Mouse (Mus musculus) layer of hippocampus, postnatal 10 days (tissue): Measurements from ENCODE around the gene Gm14085. TPM values are rescaled to one million over a fixed set of nuclear protein-coding genes. Genes with fewer than 3 reads are reported as not detected.

Experiments
- DNase-seq, 2 experiments: peaks; one replicate each; pipeline ENCODE4 v3.0.0; 2021; ENCODE audit warnings: low spot score in 2 of 2
- total RNA-seq, 2 experiments: library from RNA; stranded (reverse); gene quantifications; 2 replicates each; pipeline ENCODE4 v1.2.3; 2021

Gm14085 gene
- total RNA-seq, 2 experiments from 2014 or later = not detected

GRCm38 (mm10) chr2:122558317-122558716 lies 73.6 kb downstream of the Gm14085 start:
- DNase-seq = peak; percentile 61 to 76

- DNase-seq = no peak
These were observed 76.5 kb downstream of the Gm14085 start for GRCm38 (mm10) chr2:122561221-122561620.

- DNase-seq = no peak
These were observed 77.5 kb downstream of the Gm14085 start for GRCm38 (mm10) chr2:122562251-122562650.

GRCm38 (mm10) chr2:122569439-122569838 lies 84.7 kb downstream of the Gm14085 start:
- peak; percentile 71 to 74 for DNase-seq

GRCm38 (mm10) chr2:122570430-122570829 lies 85.7 kb downstream of the Gm14085 start:
- DNase-seq = no peak

GRCm38 (mm10) chr2:122571326-122571725 lies 86.6 kb downstream of the Gm14085 start:
- DNase-seq = no peak

- DNase-seq = no peak
These were observed 87.7 kb downstream of the Gm14085 start for GRCm38 (mm10) chr2:122572438-122572837.

- DNase-seq = no peak
These were observed 90.7 kb downstream of the Gm14085 start for GRCm38 (mm10) chr2:122575470-122575869.

- DNase-seq = no peak
These were observed 91.6 kb downstream of the Gm14085 start for GRCm38 (mm10) chr2:122576295-122576694.

GRCm38 (mm10) chr2:122577316-122577715 lies 92.6 kb downstream of the Gm14085 start:
- no peak for DNase-seq

Other genes starting within 250 kb of the Gm14085 start
- under 1 TPM; 0.05 to 0.11 TPM for gene Duox2, start 186.5 kb upstream of the Gm14085 start, total RNA-seq
- under 1 TPM in 1 of 2 experiments, not detected in 1; 0.20 TPM for gene Duoxa2, start 186.0 kb upstream of the Gm14085 start, total RNA-seq
- not detected for gene Duoxa1, start 171.2 kb upstream of the Gm14085 start, total RNA-seq
- under 1 TPM; 0.09 to 0.16 TPM for gene Duox1, start 169.3 kb upstream of the Gm14085 start, total RNA-seq
- 10 to 100 TPM; 60.7 to 63.5 TPM for gene Shf, start 115.8 kb upstream of the Gm14085 start, total RNA-seq
- under 1 TPM; 0.25 to 0.36 TPM for gene Slc28a2, start 58.5 kb upstream of the Gm14085 start, total RNA-seq
- gene Gatm, start 126.4 kb downstream of the Gm14085 start, total RNA-seq = 10 to 100 TPM; 66.9 to 67.1 TPM
- under 1 TPM in 1 of 2 experiments, not detected in 1; 0.48 TPM for gene AA467197, start 152.0 kb downstream of the Gm14085 start, total RNA-seq
- gene Slc30a4, start 217.7 kb downstream of the Gm14085 start, total RNA-seq = 10 to 100 TPM; 28.7 to 31.1 TPM